Mouse (Mus musculus): ENCODE measurements around the gene Prss43. TPM values are rescaled to one million over a fixed set of nuclear protein-coding genes. Genes with fewer than 3 reads are reported as not detected.
A peak's percentile ranks its signal among the peaks of the same experiment; 100 is the strongest.

The Prss43 gene
- polyA plus RNA-seq, 2 experiments: not detected

DNA sequence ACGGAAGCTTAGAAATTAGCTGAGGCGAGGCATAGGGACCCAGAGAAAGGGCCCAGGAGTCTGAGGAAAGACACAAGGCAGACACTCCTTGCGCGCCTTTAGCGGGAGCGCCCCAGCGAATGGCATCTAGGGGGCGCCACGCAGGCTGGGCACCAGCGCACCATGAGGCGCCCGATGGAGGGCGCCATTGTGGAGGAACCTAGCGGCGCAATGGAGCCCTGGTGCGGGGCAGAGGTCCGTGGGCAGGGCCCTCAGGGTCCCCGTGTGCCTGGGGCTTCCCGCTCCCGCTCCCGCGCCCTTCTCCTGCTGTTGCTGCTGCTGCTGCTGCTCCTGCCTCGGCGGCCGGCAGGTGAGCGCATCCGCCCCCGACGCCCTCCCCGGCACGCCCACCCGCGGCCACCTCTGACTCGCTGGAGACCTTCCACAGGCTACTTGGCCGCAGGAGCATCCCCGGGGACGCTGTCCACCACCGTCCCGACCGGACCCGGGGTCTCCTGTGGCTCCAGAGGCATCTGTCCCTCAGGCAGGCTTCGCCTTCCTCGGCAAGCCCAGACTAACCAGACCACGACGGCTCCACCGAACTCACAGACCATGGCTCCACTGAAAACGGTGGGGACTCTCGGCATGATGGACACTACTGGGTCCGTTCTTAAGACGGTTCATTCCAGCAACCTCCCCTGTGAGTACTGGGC, 31.4 kb downstream of the Prss43 start, which contains the start of gene Prss50:
Gene Prss50 (plus strand): TSS at position 187 of the 692 bp plus-strand sequence.
- no peak for TF ChIP-seq POLR2A (IDR thresholded peaks at IDR 0.05; ENCODE audit: borderline replicate concordance, extremely low read depth, insufficient read depth, insufficient read length)
- H3K36me3 ChIP-seq (ENCODE audit: control insufficient read depth, insufficient read depth, low read length): no peaks in the 10 kb centered on the region
- H3K9me3 ChIP-seq (ENCODE audit: control insufficient read depth, low read length): no peaks in the 10 kb centered on the region
- peaks cover 3% of the 10 kb centered on the region; the same call in 1 of the 2 replicates for H3K4me1 ChIP-seq (ENCODE audit: control insufficient read depth, insufficient read depth, low read length)
- H3K4me3 ChIP-seq (replicated peaks; ENCODE audit: low read length): peak within 1 kb of the TSS; percentile 26
- H3K9ac ChIP-seq (ENCODE audit: low read depth, low read length, severe bottlenecking): peak within 1 kb of the TSS; percentile 47
- H3K27ac ChIP-seq (replicated peaks; ENCODE audit: low read depth, low read length): no peak within 1 kb of the TSS
- H3K4me2 ChIP-seq (replicated peaks; ENCODE audit: low read depth, low read length, severe bottlenecking): peak within 1 kb of the TSS; percentile 51
- ATAC-seq (ENCODE audit: low FRiP score, low read depth): no peak
- 9% methylated on average over 38 of the region's 50 CpGs for WGBS
- peaks cover 5% of the 10 kb centered on the region; the same call in 1 of the 2 replicates for H3K27me3 ChIP-seq (ENCODE audit: control insufficient read depth, insufficient read depth, low read length)
- DNase-seq (ENCODE audit: low spot score): no peak

DNA sequence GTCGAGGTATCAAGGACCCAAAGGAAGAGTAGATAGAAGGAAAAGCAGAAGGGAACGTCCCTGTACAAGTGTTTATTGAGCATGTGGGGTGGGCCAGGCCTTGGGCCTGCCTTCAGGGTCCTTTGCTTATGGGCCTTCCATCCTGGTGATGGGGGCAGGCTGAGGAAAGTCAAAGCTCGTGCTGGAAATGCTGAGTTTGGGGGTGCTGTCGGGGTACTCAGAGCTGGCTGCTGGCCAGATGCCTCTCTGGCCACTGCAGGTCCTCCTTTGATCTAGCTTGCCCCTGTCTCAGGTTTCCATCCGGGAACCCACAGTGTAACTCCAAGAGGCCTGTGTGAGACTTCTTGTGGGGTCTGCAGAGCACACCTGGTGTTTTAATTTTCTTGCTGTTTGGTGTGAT, 32.0 kb downstream of the Prss43 start:
- Histone ChIP-seq H3K4me2 (replicated peaks; ENCODE audit: low read depth, low read length, severe bottlenecking) (no peak overlapping the region), H3K36me3 (ENCODE audit: control insufficient read depth, insufficient read depth, low read length) (no peaks in the 10 kb centered on the region), H3K4me1 (ENCODE audit: control insufficient read depth, insufficient read depth, low read length) (peaks cover 3% of the 10 kb centered on the region; the same call in 1 of the 2 replicates), H3K27me3 (ENCODE audit: control insufficient read depth, insufficient read depth, low read length) (peaks cover 5% of the 10 kb centered on the region; the same call in 1 of the 2 replicates), H3K4me3 (replicated peaks; ENCODE audit: low read length) (no peak overlapping the region), H3K27ac (replicated peaks; ENCODE audit: low read depth, low read length) (no peak overlapping the region), H3K9ac (ENCODE audit: low read depth, low read length, severe bottlenecking) (no peak overlapping the region), H3K9me3 (ENCODE audit: control insufficient read depth, low read length) (no peaks in the 10 kb centered on the region)
- no peak for TF ChIP-seq POLR2A (IDR thresholded peaks at IDR 0.05; ENCODE audit: borderline replicate concordance, extremely low read depth, insufficient read depth, insufficient read length)
- DNase-seq (ENCODE audit: low spot score): no peak
- ATAC-seq (ENCODE audit: low FRiP score, low read depth): no peak
- 16% methylated on average over 5 of the region's 5 CpGs for WGBS

DNA sequence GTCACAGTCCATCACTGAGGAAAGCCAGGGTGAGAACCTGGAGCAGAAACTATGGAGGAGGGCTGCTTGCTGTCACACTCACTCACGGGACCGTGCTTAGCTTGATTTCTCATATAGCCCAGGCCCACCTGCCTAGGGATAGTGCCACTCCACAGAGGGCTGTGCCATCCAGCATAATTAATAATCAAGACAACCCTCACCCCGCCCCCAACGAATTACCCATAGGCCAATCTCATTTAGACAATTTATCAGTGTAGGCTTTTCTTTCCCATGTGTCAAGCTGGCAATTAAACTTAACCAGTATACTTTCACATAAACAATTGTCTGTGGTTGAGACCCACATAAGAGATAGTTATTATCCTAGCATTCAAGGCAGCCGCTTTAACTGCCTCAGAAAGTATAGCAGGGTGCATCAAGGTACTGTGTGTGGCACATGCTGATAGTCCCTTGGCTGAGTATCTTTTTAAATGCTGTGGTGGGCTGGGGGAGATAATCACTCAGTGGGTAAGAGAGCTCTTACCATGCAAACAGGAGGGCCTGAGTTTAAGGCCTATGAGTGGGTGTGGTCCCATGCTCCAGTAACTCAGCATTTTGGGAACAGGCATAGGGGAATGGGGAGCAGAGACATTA, 32.6 kb downstream of the Prss43 start:
- no peak for ATAC-seq (ENCODE audit: low FRiP score, low read depth)
- no peak overlapping the region for H3K4me2 ChIP-seq (replicated peaks; ENCODE audit: low read depth, low read length, severe bottlenecking)
- peaks cover 3% of the 10 kb centered on the region; the same call in 1 of the 2 replicates for H3K4me1 ChIP-seq (ENCODE audit: control insufficient read depth, insufficient read depth, low read length)
- H3K9ac ChIP-seq (ENCODE audit: low read depth, low read length, severe bottlenecking): no peak overlapping the region
- no peak overlapping the region for H3K27ac ChIP-seq (replicated peaks; ENCODE audit: low read depth, low read length)
- H3K27me3 ChIP-seq (ENCODE audit: control insufficient read depth, insufficient read depth, low read length): peaks cover 5% of the 10 kb centered on the region; the same call in 1 of the 2 replicates
- TF ChIP-seq POLR2A (IDR thresholded peaks at IDR 0.05; ENCODE audit: borderline replicate concordance, extremely low read depth, insufficient read depth, insufficient read length): no peak
- H3K36me3 ChIP-seq (ENCODE audit: control insufficient read depth, insufficient read depth, low read length): no peaks in the 10 kb centered on the region
- WGBS: 70% methylated on average over 5 of the region's 5 CpGs
- no peak overlapping the region for H3K4me3 ChIP-seq (replicated peaks; ENCODE audit: low read length)
- H3K9me3 ChIP-seq (ENCODE audit: control insufficient read depth, low read length): no peaks in the 10 kb centered on the region
- no peak for DNase-seq (ENCODE audit: low spot score)

DNA sequence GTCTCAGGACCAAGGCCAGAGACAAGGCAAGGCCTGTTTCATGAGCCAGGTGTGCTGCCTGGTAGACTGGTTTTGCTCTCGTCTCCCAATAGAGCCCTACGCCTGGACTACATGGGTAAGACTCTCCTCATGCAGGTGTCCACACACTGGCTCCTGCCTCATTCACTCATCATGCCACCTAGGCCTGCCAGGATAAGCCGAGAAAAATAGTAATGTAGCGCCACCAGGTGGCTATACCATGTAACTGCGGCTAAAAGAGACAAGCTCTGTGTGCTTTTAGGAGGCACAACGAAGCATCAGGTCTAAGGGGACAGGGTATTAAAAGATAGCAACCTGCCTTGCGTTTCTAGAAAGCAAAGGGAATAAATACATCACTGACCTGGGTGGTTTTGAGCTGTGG, 44.5 kb downstream of the Prss43 start:
- Histone ChIP-seq H3K4me2 (replicated peaks; ENCODE audit: low read depth, low read length, severe bottlenecking) (no peak overlapping the region), H3K4me3 (replicated peaks; ENCODE audit: low read length) (no peak overlapping the region), H3K36me3 (ENCODE audit: control insufficient read depth, insufficient read depth, low read length) (no peaks in the 10 kb centered on the region), H3K4me1 (ENCODE audit: control insufficient read depth, insufficient read depth, low read length) (peaks cover 14% of the 10 kb centered on the region), H3K9me3 (ENCODE audit: control insufficient read depth, low read length) (no peaks in the 10 kb centered on the region), H3K27ac (replicated peaks; ENCODE audit: low read depth, low read length) (no peak overlapping the region), H3K27me3 (ENCODE audit: control insufficient read depth, insufficient read depth, low read length) (peaks cover 19% of the 10 kb centered on the region), H3K9ac (ENCODE audit: low read depth, low read length, severe bottlenecking) (no peak overlapping the region)
- 22% methylated on average over 7 of the region's 7 CpGs for WGBS
- no peak for ATAC-seq (ENCODE audit: low FRiP score, low read depth)
- TF ChIP-seq POLR2A (IDR thresholded peaks at IDR 0.05; ENCODE audit: borderline replicate concordance, extremely low read depth, insufficient read depth, insufficient read length): no peak
- DNase-seq (ENCODE audit: low spot score): peak; percentile 51
